Mouse (Mus musculus): ENCODE measurements around the gene Serinc3. TPM values are rescaled to one million over a fixed set of nuclear protein-coding genes. Genes with fewer than 3 reads are reported as not detected.
"Not testable (repeated sequence)": the region's sequence is repeated elsewhere in the genome, so short reads cannot be mapped to it uniquely, and the experiment has no call there.

Serinc3 gene
- polyA plus RNA-seq, 1 experiment = 262 TPM

- Histone ChIP-seq H3K4me1 (ENCODE audit: control insufficient read depth, insufficient read depth, low read length) (peaks cover 6% of the 10 kb centered on the region), H3K27ac (ENCODE audit: insufficient read depth, low read length) (no peak overlapping the region), H3K4me3 (ENCODE audit: insufficient read depth, low read length) (no peak overlapping the region)
- TF ChIP-seq POLR2A (IDR thresholded peaks at IDR 0.05; ENCODE audit: low read depth, low read length) (no peak), CTCF (IDR thresholded peaks at IDR 0.05; ENCODE audit: borderline replicate concordance, insufficient read depth, low read length) (no peak)
Measured at GRCm38 (mm10) chr2:163657486-163657885, 12.6 kb upstream of the Serinc3 start.

- not testable (repeated sequence) for H3K27ac ChIP-seq (ENCODE audit: insufficient read depth, low read length); H3K4me3 ChIP-seq (ENCODE audit: insufficient read depth, low read length); H3K4me1 ChIP-seq (ENCODE audit: control insufficient read depth, insufficient read depth, low read length)
Measured at GRCm38 (mm10) chr2:163655699-163656098, 10.8 kb upstream of the Serinc3 start.

- TF ChIP-seq CTCF (IDR thresholded peaks at IDR 0.05; ENCODE audit: borderline replicate concordance, insufficient read depth, low read length) = no peak
- TF ChIP-seq POLR2A (IDR thresholded peaks at IDR 0.05; ENCODE audit: low read depth, low read length) = no peak
- Histone ChIP-seq H3K4me1 (ENCODE audit: control insufficient read depth, insufficient read depth, low read length) (0 out of 2 replicates have a peak, but pooled peaks cover 2% of the 10 kb centered on the region), H3K27ac (ENCODE audit: insufficient read depth, low read length) (no peak overlapping the region), H3K4me3 (ENCODE audit: insufficient read depth, low read length) (no peak overlapping the region)
Measured at GRCm38 (mm10) chr2:163646461-163647080, 1.6 kb upstream of the Serinc3 start.

- Histone ChIP-seq H3K4me1 (ENCODE audit: control insufficient read depth, insufficient read depth, low read length) (0 out of 2 replicates have a peak, but pooled peaks cover 2% of the 10 kb centered on the region), H3K27ac (ENCODE audit: insufficient read depth, low read length) (no peak overlapping the region), H3K4me3 (ENCODE audit: insufficient read depth, low read length) (no peak overlapping the region)
- TF ChIP-seq CTCF (IDR thresholded peaks at IDR 0.05; ENCODE audit: borderline replicate concordance, insufficient read depth, low read length) (no peak), POLR2A (IDR thresholded peaks at IDR 0.05; ENCODE audit: low read depth, low read length) (no peak)
Measured at GRCm38 (mm10) chr2:163645700-163646460, 949 bp upstream of the Serinc3 start.

- no peak for TF ChIP-seq POLR2A (IDR thresholded peaks at IDR 0.05; ENCODE audit: low read depth, low read length)
- TF ChIP-seq CTCF (IDR thresholded peaks at IDR 0.05; ENCODE audit: borderline replicate concordance, insufficient read depth, low read length) = no peak
- H3K4me1 ChIP-seq (ENCODE audit: control insufficient read depth, insufficient read depth, low read length) = peaks cover 2% of the 10 kb centered on the region; the same call in 1 of the 2 replicates
- peak overlapping the region; percentile 94 for H3K27ac ChIP-seq (ENCODE audit: insufficient read depth, low read length)
- peak overlapping the region; percentile 98 for H3K4me3 ChIP-seq (ENCODE audit: insufficient read depth, low read length)
Measured at GRCm38 (mm10) chr2:163644047-163644446, 884 bp downstream of the Serinc3 start.

GRCm38 (mm10) chr2:163643576-163643971 lies 1.4 kb downstream of the Serinc3 start:
- TF ChIP-seq POLR2A (IDR thresholded peaks at IDR 0.05; ENCODE audit: low read depth, low read length) (no peak), CTCF (IDR thresholded peaks at IDR 0.05; ENCODE audit: borderline replicate concordance, insufficient read depth, low read length) (no peak)
- peaks cover 2% of the 10 kb centered on the region; the same call in 1 of the 2 replicates for H3K4me1 ChIP-seq (ENCODE audit: control insufficient read depth, insufficient read depth, low read length)
- H3K27ac ChIP-seq (ENCODE audit: insufficient read depth, low read length) = peak overlapping the region; percentile 94
- peak overlapping the region; percentile 98 for H3K4me3 ChIP-seq (ENCODE audit: insufficient read depth, low read length)

GRCm38 (mm10) chr2:163642685-163643575 lies 2.0 kb downstream of the Serinc3 start:
- H3K4me3 ChIP-seq (ENCODE audit: insufficient read depth, low read length) = peak overlapping the region; percentile 98
- TF ChIP-seq POLR2A (IDR thresholded peaks at IDR 0.05; ENCODE audit: low read depth, low read length) (no peak), CTCF (IDR thresholded peaks at IDR 0.05; ENCODE audit: borderline replicate concordance, insufficient read depth, low read length) (no peak)
- H3K4me1 ChIP-seq (ENCODE audit: control insufficient read depth, insufficient read depth, low read length) = peaks cover 2% of the 10 kb centered on the region; the same call in 1 of the 2 replicates
- no peak overlapping the region for H3K27ac ChIP-seq (ENCODE audit: insufficient read depth, low read length)

- peaks cover 2% of the 10 kb centered on the region; the same call in 1 of the 2 replicates for H3K4me1 ChIP-seq (ENCODE audit: control insufficient read depth, insufficient read depth, low read length)
- no peak overlapping the region for H3K27ac ChIP-seq (ENCODE audit: insufficient read depth, low read length)
- TF ChIP-seq POLR2A (IDR thresholded peaks at IDR 0.05; ENCODE audit: low read depth, low read length) = no peak
- no peak for TF ChIP-seq CTCF (IDR thresholded peaks at IDR 0.05; ENCODE audit: borderline replicate concordance, insufficient read depth, low read length)
- H3K4me3 ChIP-seq (ENCODE audit: insufficient read depth, low read length) = no peak overlapping the region
Measured at GRCm38 (mm10) chr2:163641681-163642080, 3.2 kb downstream of the Serinc3 start.

GRCm38 (mm10) chr2:163640493-163640892 lies 4.4 kb downstream of the Serinc3 start:
- no peak overlapping the region for H3K27ac ChIP-seq (ENCODE audit: insufficient read depth, low read length)
- peaks cover 2% of the 10 kb centered on the region; the same call in 1 of the 2 replicates for H3K4me1 ChIP-seq (ENCODE audit: control insufficient read depth, insufficient read depth, low read length)
- no peak overlapping the region for H3K4me3 ChIP-seq (ENCODE audit: insufficient read depth, low read length)
- TF ChIP-seq POLR2A (IDR thresholded peaks at IDR 0.05; ENCODE audit: low read depth, low read length) (no peak), CTCF (IDR thresholded peaks at IDR 0.05; ENCODE audit: borderline replicate concordance, insufficient read depth, low read length) (no peak)
